Mouse (Mus musculus): ENCODE data around the gene Rpl3.
A peak's percentile ranks its signal among the peaks of the same experiment; 100 is the strongest.

The Rpl3 gene

DNA sequence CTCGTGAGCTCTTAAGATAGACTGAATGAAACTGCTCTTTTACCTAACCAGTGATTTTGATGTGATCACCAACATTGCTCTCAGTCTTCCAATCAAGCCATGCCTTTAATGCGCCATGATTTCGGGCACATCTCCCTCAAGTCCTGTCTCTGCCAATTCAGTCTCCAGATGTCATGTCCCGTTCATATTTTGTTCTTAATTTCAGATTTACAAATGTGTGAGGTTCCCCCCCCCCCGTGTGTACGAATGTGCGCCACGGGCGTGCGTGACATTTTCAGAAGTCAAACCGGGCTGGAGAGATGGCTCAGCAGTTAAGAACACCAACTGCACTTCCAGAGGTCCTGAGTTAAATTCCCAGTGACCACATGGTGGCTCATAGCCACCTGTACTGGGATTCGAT is 7.9 kb downstream of the Rpl3 start:
- no peak for DNase-seq (ENCODE audit: low spot score)

DNA sequence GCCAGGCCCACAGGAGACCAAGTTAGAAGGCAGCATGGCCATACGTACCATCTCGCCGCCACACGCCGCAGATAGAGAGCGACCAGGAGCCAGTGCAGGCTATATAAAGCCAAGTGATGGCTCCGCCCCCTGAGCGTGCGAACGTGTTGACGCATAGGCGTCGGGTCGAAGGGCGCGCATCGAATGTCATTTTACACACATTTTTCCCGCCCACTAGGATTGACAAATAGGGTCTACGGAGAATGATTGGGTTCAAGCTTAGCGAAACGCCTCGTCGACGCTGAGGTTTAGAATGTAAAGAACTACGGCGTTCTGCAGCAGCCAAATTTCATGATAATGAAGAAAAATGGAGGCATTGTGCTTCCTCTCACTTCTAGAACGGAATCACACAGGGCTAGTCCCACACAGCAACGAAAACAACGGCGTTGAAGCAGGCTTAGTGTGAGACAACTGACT is 8.4 kb downstream of the Rpl3 start:
- DNase-seq (ENCODE audit: low spot score), result peak; percentile 99

- DNase-seq (ENCODE audit: low spot score), result no peak
Observed at GRCm38 (mm10) chr15:80082661-80083275, 8.9 kb downstream of the Rpl3 start.

- no peak for DNase-seq (ENCODE audit: low spot score)
Observed at GRCm38 (mm10) chr15:80081801-80082546, 9.7 kb downstream of the Rpl3 start.

- no peak for DNase-seq (ENCODE audit: low spot score)
Observed at GRCm38 (mm10) chr15:80080711-80081615, 10.7 kb downstream of the Rpl3 start.

DNA sequence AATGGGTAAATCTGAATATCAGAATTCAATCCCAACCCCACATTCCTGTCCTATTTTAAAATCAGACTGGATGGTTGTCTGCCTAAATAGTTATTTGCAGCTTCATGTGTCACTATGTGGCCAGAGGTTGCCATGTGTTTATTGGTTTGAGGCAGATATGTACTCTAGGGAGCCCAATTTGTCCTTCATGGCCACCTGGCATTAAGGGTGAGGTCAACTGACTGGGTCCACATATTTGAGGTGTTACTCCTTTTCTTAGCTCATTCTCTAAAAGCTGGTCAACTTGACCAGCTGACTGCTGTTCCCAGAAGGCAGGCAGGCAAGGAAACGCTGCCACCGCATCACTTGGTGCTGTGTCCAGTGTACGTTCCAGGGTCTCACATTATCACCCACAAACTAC is 11.7 kb downstream of the Rpl3 start:
- no peak for DNase-seq (ENCODE audit: low spot score)

DNA sequence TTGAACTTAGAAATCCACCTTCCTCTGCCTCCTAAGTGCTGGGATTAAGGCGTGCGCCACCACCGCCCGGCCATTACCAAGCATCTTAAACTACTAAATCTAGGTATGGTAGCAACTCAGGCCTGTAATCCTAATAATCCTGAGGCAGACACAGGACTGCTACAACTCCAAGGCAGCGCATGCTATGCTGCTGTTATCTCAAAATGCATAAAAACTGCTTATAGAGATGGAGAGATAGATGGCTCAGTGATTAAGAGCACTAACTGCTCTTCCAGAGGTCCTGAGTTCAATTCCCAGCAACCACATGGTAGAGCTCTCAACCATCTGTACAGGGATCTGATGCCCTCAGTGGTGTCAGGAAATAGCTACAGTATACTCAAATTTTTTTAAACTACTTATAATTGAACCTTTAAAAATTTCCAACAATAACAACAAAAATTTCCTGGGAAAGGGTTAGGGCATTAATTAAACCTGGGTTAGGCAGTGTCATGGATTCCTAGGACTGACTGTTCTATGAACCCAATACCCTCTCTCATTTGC is 12.5 kb downstream of the Rpl3 start:
- no peak for DNase-seq (ENCODE audit: low spot score)

GRCm38 (mm10) chr15:80078058-80078814 is 13.4 kb downstream of the Rpl3 start:
- DNase-seq (ENCODE audit: low spot score), result no peak

- DNase-seq (ENCODE audit: low spot score), result no peak
Observed at GRCm38 (mm10) chr15:80076338-80077136, 15.1 kb downstream of the Rpl3 start.

- no peak for DNase-seq (ENCODE audit: low spot score)
Observed at GRCm38 (mm10) chr15:80075733-80076337, 15.8 kb downstream of the Rpl3 start.

GRCm38 (mm10) chr15:80075374-80075694 is 16.3 kb downstream of the Rpl3 start:
- no peak for DNase-seq (ENCODE audit: low spot score)

DNA sequence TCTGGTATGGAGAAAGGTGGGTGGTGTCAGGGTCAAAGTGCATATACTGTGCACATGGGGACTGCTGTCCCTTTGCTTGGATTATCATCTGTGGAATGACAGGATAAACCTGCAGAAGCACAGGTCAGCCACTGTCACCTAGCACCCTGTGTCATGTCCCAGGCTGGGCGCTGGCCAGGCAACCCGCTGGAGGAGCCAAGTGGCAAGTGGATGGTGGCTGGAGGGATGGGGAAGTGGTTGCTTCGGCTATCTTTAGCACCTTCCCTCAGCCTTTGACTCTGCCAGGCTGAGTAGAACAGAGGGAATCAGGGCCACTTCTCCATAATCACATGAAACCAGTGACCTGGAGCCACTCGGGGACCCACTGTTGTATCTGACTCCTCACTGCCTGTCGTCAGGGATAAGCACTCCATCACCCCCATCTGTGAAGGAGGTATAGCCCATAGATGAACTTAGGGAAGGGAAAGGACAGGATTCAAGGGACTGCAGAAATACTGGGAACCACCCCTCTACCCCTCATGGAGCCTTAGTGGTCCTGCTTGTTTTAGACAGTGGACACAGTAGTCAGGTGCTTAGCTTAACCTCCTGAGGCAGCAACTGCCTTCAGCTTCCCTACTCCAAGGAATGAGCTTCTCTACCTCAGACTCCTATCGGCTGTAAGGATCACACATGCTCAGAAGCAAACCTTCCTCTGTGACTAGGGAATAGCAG is 16.9 kb downstream of the Rpl3 start:
- DNase-seq (ENCODE audit: low spot score), result no peak

DNA sequence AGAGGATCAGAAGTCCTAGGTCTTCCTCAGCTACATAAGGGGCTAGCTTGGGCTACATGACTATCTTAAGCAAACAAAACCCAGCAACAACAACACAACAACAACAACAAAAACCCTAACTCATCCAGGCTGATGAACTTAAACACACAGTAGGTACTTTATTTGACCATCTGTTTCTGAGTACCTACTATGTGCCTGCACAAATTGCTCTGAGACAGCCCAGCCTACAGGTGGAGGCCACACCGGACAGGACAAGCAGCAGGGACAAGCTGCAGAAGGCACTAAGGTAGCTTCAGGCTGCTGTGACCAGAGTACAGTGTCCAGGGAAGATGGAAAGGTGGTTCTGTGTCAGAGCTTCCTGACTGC is 18.4 kb downstream of the Rpl3 start:
- DNase-seq (ENCODE audit: low spot score), result no peak

DNA sequence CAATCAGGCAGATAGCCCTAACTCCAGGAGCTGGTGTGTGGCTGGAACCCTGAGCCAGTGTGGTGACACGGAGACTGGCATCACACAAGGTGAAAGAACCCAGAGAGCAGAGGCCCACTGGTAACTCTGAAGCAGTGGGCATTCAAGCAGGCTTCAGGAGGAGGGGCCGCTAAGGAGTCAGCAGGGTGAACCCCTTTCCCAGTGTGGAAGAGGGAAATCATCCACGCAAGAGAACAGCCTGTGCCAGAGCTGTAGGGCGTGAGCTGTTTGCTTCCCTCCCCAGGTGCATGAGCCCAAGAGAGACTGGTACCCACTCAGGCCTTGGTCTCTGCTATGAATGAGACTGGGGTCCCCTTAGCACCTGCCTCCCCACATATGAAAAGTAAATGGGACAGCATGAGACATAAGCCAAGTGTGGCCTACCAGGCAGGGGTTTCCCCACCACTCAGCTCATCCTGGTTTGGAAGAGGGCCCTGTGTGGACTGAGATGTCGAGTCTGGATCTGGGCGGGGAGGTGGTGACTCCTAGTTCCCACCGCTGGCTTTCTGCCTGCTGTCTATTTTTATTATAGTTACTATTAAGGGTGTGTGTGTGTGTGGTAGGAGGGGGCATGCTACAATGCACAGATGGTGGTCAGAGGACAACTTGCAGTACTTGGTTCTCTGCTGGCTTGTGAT is 19.0 kb downstream of the Rpl3 start:
- no peak for DNase-seq (ENCODE audit: low spot score)

GRCm38 (mm10) chr15:80071951-80072437 is 19.7 kb downstream of the Rpl3 start:
- DNase-seq (ENCODE audit: low spot score), result no peak

- no peak for DNase-seq (ENCODE audit: low spot score)
Observed at GRCm38 (mm10) chr15:80070095-80070644, 21.5 kb downstream of the Rpl3 start.

DNA sequence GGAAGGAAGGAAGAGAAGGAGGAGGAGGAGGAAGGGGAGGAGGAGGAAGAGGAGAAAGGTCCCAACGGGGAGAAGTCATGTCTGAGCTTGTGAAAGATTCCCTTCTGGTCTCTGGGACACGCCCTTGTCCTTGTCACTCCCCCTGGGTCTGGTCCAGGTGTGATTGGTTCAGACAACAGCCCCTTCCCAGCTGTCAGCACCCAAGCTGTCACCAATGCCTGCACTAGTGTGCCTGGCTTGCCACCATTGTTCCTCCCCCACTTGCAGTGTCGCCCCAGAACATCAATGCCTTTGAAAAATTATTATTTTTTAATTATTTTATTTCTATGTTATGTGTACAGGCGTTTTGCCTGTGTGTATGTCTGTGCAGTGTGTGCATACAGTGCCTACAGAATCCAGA is 22.5 kb downstream of the Rpl3 start:
- DNase-seq (ENCODE audit: low spot score), result no peak

DNA sequence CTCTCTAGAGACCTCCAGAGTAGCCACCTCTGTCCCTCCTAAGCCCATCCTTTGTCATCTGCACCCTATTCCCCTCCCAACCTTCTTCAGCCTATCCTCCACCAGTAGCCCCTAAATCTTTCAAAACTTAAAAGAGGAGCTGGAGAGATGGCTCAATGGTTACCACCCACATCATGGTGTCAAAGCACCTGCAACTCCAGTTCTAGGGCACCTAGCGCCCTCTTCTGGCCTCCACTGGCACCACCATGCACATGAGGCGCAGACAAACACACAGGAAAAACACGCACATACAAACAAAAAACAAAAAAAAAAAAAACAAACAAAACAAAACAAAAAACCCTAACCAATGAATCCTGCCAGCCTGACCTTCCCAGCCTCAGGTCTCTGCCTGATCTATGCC is 25.1 kb downstream of the Rpl3 start:
- DNase-seq (ENCODE audit: low spot score), result no peak

DNA sequence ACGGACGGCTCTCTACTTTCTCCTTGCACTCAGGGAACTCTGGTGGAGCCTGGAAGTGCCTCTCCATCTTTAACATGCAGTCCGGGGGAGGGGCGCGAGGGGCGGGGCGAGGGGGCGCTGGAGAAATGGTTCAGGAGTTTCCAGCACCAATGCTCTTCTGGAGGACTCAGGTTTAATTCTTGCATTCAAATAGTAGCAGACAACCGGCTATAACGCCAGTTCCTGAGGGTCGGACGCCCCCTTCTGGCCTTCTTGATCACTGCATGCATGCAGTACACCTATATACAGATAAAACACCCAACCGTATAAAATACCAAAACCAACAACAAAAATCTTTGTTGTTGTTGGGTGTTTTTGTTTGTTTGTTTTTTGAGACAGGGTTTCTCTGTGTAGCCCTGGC is 26.3 kb downstream of the Rpl3 start:
- DNase-seq (ENCODE audit: low spot score), result no peak

Measured in layer of hippocampus, adult 9-10 months (tissue).